Mouse (Mus musculus) hindbrain, postnatal 0 days (tissue): ENCODE data around the gene Znrf1. TPM values are rescaled to one million over a fixed set of nuclear protein-coding genes. Genes with fewer than 3 reads are reported as not detected.
"Not testable (repeated sequence)": the region's sequence is repeated elsewhere in the genome, so short reads cannot be mapped to it uniquely, and the experiment has no call there.

Experiments
- ATAC-seq: fragments of 200-750 bp; cut with Nextera tagmentation; 2 replicates; pipeline ENCODE4 v1.8.0; 2017; ENCODE audit warnings: mild to moderate bottlenecking, moderate TSS enrichment, moderate library complexity
- DNase-seq: peaks from one replicate; pipeline ENCODE4 v3.0.0-alpha.2; 2015; ENCODE audit warnings: low spot score
- H3K27ac ChIP-seq: fragments of 300-500 bp; sonication (generic); 2 replicates; pipeline ENCODE4 v1.5.1; 2014; ENCODE audit warnings: mild to moderate bottlenecking
- H3K27me3 ChIP-seq: fragments of 300-500 bp; sonication (generic); 2 replicates; pipeline ENCODE4 v1.6.1; 2014; ENCODE audit warnings: low read length, mixed read lengths; ENCODE audit not compliant: insufficient read depth
- H3K36me3 ChIP-seq: fragments of 300-500 bp; sonication (generic); 2 replicates; pipeline ENCODE4 v1.6.1; 2014; ENCODE audit warnings: low read length, mixed read lengths; ENCODE audit not compliant: insufficient read depth
- H3K4me1 ChIP-seq: fragments of 300-500 bp; sonication (generic); 2 replicates; pipeline ENCODE4 v1.6.1; 2014; ENCODE audit warnings: antibody characterized with exemption, low read length, mixed read lengths; ENCODE audit not compliant: insufficient read depth
- H3K4me2 ChIP-seq: fragments of 300-500 bp; sonication (generic); 2 replicates; pipeline ENCODE4 v1.6.1; 2014; ENCODE audit warnings: low read depth, mild to moderate bottlenecking, low read length, moderate library complexity, mixed read lengths
- H3K4me3 ChIP-seq: fragments of 300-500 bp; sonication (generic); 2 replicates; pipeline ENCODE4 v1.5.1; 2014; ENCODE audit warnings: low read length
- H3K9ac ChIP-seq: fragments of 300-500 bp; sonication (generic); replicated peaks from 2 replicates; pipeline ENCODE4 v1.6.1; 2014; ENCODE audit warnings: mild to moderate bottlenecking, low read length, moderate library complexity, mixed read lengths
- H3K9me3 ChIP-seq: fragments of 300-500 bp; sonication (generic); 2 replicates; pipeline ENCODE4 v1.6.1; 2016; ENCODE audit warnings: low read length, mixed read lengths
- CTCF ChIP-seq: IDR thresholded peaks from 2 replicates; pipeline ENCODE4 v1.5.1; 2016; ENCODE audit warnings: antibody characterized with exemption, control low read depth, low read depth
- WGBS: fragments of 180-500 bp; shearing (Covaris S2); extraction: QIAGEN DNeasy Blood & Tissue Kit; methylation state at CpG from one replicate; pipeline ENCODE4 v1.1.7; 2014; 5-methylcytosine and 5-hydroxymethylcytosine counted together
- polyA plus RNA-seq: library from polyadenylated mRNA; unstranded; fragments of >200 nt; fragmentation: Nextera tagmentation; extraction: Ambion mirVana; gene quantifications from 2 replicates; pipeline ENCODE4 v1.2.1, GENCODE M21; 2015
- total RNA-seq: library from RNA; depleted of rRNA; stranded (reverse); fragments of >200 nt; gene quantifications from 2 replicates; pipeline ENCODE4 v1.2.3, GENCODE M21; 2014

The Znrf1 gene
- total and polyA plus RNA-seq, 2 experiments from 2014 or later, result 76.1 to 194 TPM

GRCm38 (mm10) chr8:111641064-111641463, 105.2 kb downstream of the Znrf1 start:
- ATAC-seq (no peak), DNase-seq (no peak)
- Histone ChIP-seq H3K27me3 (no peaks in the 10 kb centered on the region), H3K9me3 (no peaks in the 10 kb centered on the region), H3K4me3 (no peak overlapping the region), H3K4me2 (no peak overlapping the region), H3K4me1 (no peaks in the 10 kb centered on the region), H3K27ac (no peak overlapping the region), H3K9ac (no peak overlapping the region), H3K36me3 (no peaks in the 10 kb centered on the region)
- 98% methylated on average over 2 of the region's 2 CpGs for WGBS
- TF ChIP-seq CTCF, result no peak

DNA sequence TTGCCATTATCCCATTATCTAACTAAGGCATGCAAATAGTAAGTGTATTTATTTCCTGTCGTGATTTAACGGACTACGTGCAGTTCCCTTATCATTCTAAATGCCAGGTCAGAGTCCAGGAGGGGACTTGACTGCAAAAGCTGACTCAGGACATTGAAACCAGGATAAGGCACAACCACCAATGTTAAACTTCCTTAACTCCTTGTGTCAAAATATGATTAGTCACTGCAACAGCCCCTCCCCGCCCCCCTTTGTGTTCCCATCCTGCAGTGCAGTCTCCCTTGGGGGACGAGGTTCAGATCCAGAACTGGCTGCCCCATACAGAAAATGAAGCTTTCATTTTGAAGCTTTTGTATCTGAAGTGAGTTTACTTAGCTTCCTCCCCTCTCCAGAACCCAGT, 106.6 kb downstream of the Znrf1 start:
- ATAC-seq (no peak), DNase-seq (no peak)
- no peaks in the 10 kb centered on the region for H3K36me3 ChIP-seq
- H3K27ac ChIP-seq, result 0 out of 2 replicates have a peak overlapping the region, but pooled peaks have one; percentile 96
- H3K27me3 ChIP-seq, result no peaks in the 10 kb centered on the region
- peak overlapping the region; percentile 96 for H3K9ac ChIP-seq
- no peaks in the 10 kb centered on the region for H3K4me1 ChIP-seq
- 53% methylated on average over 5 of the region's 5 CpGs for WGBS
- peak overlapping the region; percentile 61 for H3K4me2 ChIP-seq
- peak overlapping the region; percentile 93 for H3K4me3 ChIP-seq
- no peaks in the 10 kb centered on the region for H3K9me3 ChIP-seq
- no peak for TF ChIP-seq CTCF

DNA sequence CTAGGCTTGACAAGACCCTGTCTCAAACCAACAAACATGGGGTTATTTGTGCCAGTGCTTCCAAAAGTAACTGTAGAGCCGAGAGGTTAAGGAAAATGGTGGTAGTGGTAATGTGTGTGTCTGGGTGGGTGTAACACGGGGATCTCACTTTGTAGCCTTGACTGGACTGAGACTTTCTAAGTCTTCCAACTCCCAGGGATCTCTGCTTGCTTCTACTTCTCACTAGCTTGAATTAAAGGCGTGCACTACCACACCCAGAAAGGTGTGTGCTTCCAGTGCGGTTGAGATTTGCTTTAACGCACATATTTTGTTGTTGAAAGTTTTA, 107.0 kb downstream of the Znrf1 start:
- DNase-seq, result no peak

DNA sequence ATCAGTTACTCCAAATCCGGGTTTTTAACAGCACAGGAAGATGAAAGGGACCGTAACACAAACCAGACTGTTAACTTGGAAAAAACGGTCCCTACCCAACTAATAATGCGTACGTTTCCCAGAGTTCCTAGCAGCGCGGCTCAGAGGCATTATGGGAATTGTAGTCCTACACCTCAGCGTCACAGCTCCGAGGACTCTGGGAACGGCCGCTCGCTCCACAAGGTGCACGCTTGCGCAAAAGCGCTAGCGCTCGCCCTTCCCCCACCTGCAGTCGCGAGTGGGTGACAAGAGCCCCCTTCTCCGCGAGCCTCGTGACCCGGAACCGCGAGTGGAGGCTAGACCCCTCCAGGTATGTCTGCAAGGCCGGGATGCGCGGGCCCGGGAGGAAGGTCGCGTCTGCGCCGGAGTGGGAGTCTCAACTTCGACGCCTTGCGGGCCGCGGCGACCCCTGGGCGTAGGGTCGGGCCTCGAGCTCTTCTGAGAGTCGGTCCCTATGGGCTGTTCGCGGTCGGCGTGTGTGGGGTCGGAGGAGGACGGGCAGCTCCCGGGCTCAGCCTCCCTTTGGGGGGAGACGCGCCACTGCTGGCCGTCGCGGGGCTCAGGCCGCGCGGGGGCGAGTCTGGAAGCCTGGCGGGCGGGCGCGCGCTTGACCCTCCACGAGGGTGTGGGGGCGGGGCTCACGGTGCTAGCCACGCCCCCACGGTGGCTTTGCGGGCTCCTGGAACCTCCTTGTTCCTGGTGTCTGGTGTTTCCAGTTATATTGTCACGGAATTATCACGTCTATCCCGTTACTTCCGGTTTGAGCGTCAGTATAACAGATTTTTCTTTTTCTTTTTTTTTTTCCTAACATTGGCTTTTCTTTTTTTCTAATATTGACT, 107.6 kb downstream of the Znrf1 start, which contains the start of gene Zfp1:
Gene Zfp1, plus strand, starts transcription at position 138 of the 878 bp plus-strand sequence.
- DNase-seq (peak; percentile 98), ATAC-seq (peak; percentile 99)
- peak within 1 kb of the TSS; percentile 61 for H3K4me2 ChIP-seq
- under 1% methylated on average over 70 of the region's 75 CpGs for WGBS
- peak within 1 kb of the TSS; percentile 93 for H3K4me3 ChIP-seq
- no peaks in the 10 kb centered on the region for H3K36me3 ChIP-seq
- H3K27ac ChIP-seq, result peak within 1 kb of the TSS; percentile 96
- TF ChIP-seq CTCF, result 0 out of 2 replicates have a peak, but pooled peaks have one; percentile 14
- no peaks in the 10 kb centered on the region for H3K4me1 ChIP-seq
- no peaks in the 10 kb centered on the region for H3K9me3 ChIP-seq
- peak within 1 kb of the TSS; percentile 96 for H3K9ac ChIP-seq
- H3K27me3 ChIP-seq, result no peaks in the 10 kb centered on the region

More for the DNA sequence above, 107.0 kb downstream of the Znrf1 start:
- H3K4me3 ChIP-seq, result peak overlapping the region; percentile 93
- no peak for TF ChIP-seq CTCF
- no peaks in the 10 kb centered on the region for H3K4me1 ChIP-seq
- H3K27me3 ChIP-seq, result no peaks in the 10 kb centered on the region
- H3K9ac ChIP-seq, result peak overlapping the region; percentile 96
- peak; percentile 21; the same call in 1 of the 2 replicates for ATAC-seq
- H3K4me2 ChIP-seq, result peak overlapping the region; percentile 61
- no peaks in the 10 kb centered on the region for H3K9me3 ChIP-seq
- 11% methylated on average over 5 of the region's 5 CpGs for WGBS
- H3K36me3 ChIP-seq, result no peaks in the 10 kb centered on the region
- peak overlapping the region; percentile 96; the same call in 1 of the 2 replicates for H3K27ac ChIP-seq

- Histone ChIP-seq H3K27ac (peak overlapping the region; percentile 96), H3K4me2 (peak overlapping the region; percentile 61), H3K4me3 (peak overlapping the region; percentile 93), H3K9ac (peak overlapping the region; percentile 96; the same call in 1 of the 2 replicates)
- not testable (repeated sequence) for H3K27me3 ChIP-seq, DNase-seq, H3K9me3 ChIP-seq, ATAC-seq, H3K4me1 ChIP-seq, H3K36me3 ChIP-seq
- WGBS, result 55% methylated on average over 12 of the region's 12 CpGs
These were observed 108.6 kb downstream of the Znrf1 start for GRCm38 (mm10) chr8:111644286-111645051.

DNA sequence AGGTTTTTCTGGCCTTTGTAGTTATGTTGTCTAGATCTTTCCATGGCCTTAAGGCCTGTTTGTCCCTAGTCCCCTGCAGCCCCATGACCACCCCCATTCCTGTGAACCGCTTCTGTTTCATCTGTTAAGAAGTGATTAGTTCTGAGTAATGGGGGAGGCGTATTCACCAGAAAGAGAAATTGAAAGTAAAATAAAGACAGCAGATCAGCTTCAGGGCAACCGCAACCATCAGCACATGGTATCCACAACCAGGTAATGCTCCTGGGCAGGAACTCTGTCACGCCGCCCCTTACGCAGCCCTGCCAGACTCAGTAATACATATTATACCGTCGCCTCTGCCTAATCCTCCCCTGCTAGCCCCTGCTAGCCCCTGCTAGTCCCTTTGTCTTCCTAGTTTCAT, 109.8 kb downstream of the Znrf1 start:
- no peak overlapping the region for H3K9ac ChIP-seq
- WGBS, result 95% methylated on average over 8 of the region's 8 CpGs
- no peak for DNase-seq
- H3K4me2 ChIP-seq, result no peak overlapping the region
- no peaks in the 10 kb centered on the region for H3K36me3 ChIP-seq
- H3K9me3 ChIP-seq, result no peaks in the 10 kb centered on the region
- no peak for ATAC-seq
- H3K4me3 ChIP-seq, result no peak overlapping the region
- TF ChIP-seq CTCF, result no peak
- H3K27ac ChIP-seq, result no peak overlapping the region
- H3K4me1 ChIP-seq, result no peaks in the 10 kb centered on the region
- no peaks in the 10 kb centered on the region for H3K27me3 ChIP-seq
